10 mouse cellular contexts compared by ENCODE assay signal in genomic region chr6:87323381-87323780, GRCm38 (mm10). TPM values are rescaled to one million over a fixed set of nuclear protein-coding genes. Genes with fewer than 3 reads are reported as not detected.
DNase-seq lines count a peak whose midpoint lies in the region; ATAC-seq lines count a peak whose summit lies in the region.
"Had no signal": no experiment of that assay in that cellular context is flagged by ENCODE, and none has a peak within 500 bp of the region (broad histone marks: within the 10 kb centered on the region; RNA-seq: fewer than 3 reads in every experiment).

No protein-coding gene starts in this region.

- H3K4me2 ChIP-seq in forebrain, embryonic 11.5 days (ENCODE audit: low read depth, low read length, severe bottlenecking), result no peak overlapping the region
- H3K4me2 ChIP-seq: hindbrain, embryonic 15.5 days; midbrain, embryonic 12.5 days had no signal

- 75% methylated on average over 2 of the region's 2 CpGs for WGBS in heart, embryonic 10.5 days
- WGBS in forebrain, embryonic 11.5 days, result 88% methylated on average over 2 of the region's 2 CpGs

- ATAC-seq in forebrain, embryonic 11.5 days (replicated peaks; ENCODE audit: low FRiP score), result no peak

- H3K4me3 ChIP-seq in heart, embryonic 10.5 days, result no peak overlapping the region
- H3K4me3 ChIP-seq in forebrain, embryonic 11.5 days (ENCODE audit: low read depth, low read length), result no peak overlapping the region
- H3K4me3 ChIP-seq: hindbrain, embryonic 15.5 days; midbrain, embryonic 12.5 days had no signal

- H3K9me3 ChIP-seq in heart, embryonic 10.5 days, result no peaks in the 10 kb centered on the region
- H3K9me3 ChIP-seq in forebrain, embryonic 11.5 days (ENCODE audit: control insufficient read depth, low read length), result no peaks in the 10 kb centered on the region
- H3K9me3 ChIP-seq: hindbrain, embryonic 15.5 days; midbrain, embryonic 12.5 days had no signal

- no peaks in the 10 kb centered on the region for H3K36me3 ChIP-seq in heart, embryonic 10.5 days
- no peaks in the 10 kb centered on the region for H3K36me3 ChIP-seq in forebrain, embryonic 11.5 days (ENCODE audit: control insufficient read depth, insufficient read depth, low read length)
- H3K36me3 ChIP-seq: hindbrain, embryonic 15.5 days; midbrain, embryonic 12.5 days had no signal

- no peaks in the 10 kb centered on the region for H3K27me3 ChIP-seq in heart, embryonic 10.5 days (ENCODE audit: insufficient read depth, poor library complexity, severe bottlenecking)
- H3K27me3 ChIP-seq in forebrain, embryonic 11.5 days (ENCODE audit: control insufficient read depth, insufficient read depth, low read length), result no peaks in the 10 kb centered on the region
- H3K27me3 ChIP-seq: hindbrain, embryonic 15.5 days; midbrain, embryonic 12.5 days had no signal

- DNase-seq in heart, postnatal 4 days, result peak; percentile 62
- DNase-seq in heart, embryonic 10.5 days (ENCODE audit: low spot score), result no peak
- peak; percentile 78 to 84 for DNase-seq in B cell, adult 2 months
- DNase-seq in T-cell, adult 2 months (ENCODE audit: low spot score), result peak; percentile 41
- DNase-seq in kidney, postnatal 14 days, result peak; percentile 45
- DNase-seq in spleen, postnatal 36 days (ENCODE audit: low spot score in 2 of 2), result peak; percentile 31 to 46
- DNase-seq in forebrain, embryonic 11.5 days (ENCODE audit: low spot score), result no peak
- DNase-seq in ovary, adult 18-20 months (ENCODE audit: low spot score), result no peak

- no peak overlapping the region for H3K9ac ChIP-seq in forebrain, embryonic 11.5 days (ENCODE audit: low read length)
- H3K9ac ChIP-seq: hindbrain, embryonic 15.5 days; midbrain, embryonic 12.5 days had no signal

- H3K27ac ChIP-seq in heart, embryonic 10.5 days, result no peak overlapping the region
- H3K27ac ChIP-seq in forebrain, embryonic 11.5 days (ENCODE audit: low read depth, low read length), result no peak overlapping the region
- H3K27ac ChIP-seq: hindbrain, embryonic 15.5 days; midbrain, embryonic 12.5 days had no signal

- H3K4me1 ChIP-seq in heart, embryonic 10.5 days, result peaks cover 7% of the 10 kb centered on the region
- no peaks in the 10 kb centered on the region for H3K4me1 ChIP-seq in forebrain, embryonic 11.5 days (replicated peaks; ENCODE audit: control insufficient read depth, insufficient read depth, low read length)
- H3K4me1 ChIP-seq: midbrain, embryonic 12.5 days had no signal

RNA-seq across cellular contexts. Expression of gene Antxr1, which starts 12.2 kb away (rescaled TPM):
- total RNA-seq in heart, postnatal 4 days (2021), result 10 to 100 TPM; 32.9 to 34.0 TPM
- 1.8 and 3.8 TPM in 2 replicates for polyA plus RNA-seq in heart, embryonic 10.5 days (2016; fragmentation: Nextera tagmentation; extraction: Ambion mirVana)
- 5.8 and 7.4 TPM in 2 replicates for polyA plus RNA-seq in forebrain, embryonic 11.5 days (2014; fragmentation: Nextera tagmentation; extraction: Ambion mirVana)

RNA-seq across cellular contexts. Expression of gene Gkn1, which starts 27.4 kb away (rescaled TPM):
- under 1 TPM in 1 of 2 experiments, not detected in 1; 0.21 TPM for total RNA-seq in heart, postnatal 4 days (2021)
- not detected in 2 replicates for polyA plus RNA-seq in heart, embryonic 10.5 days (2016; fragmentation: Nextera tagmentation; extraction: Ambion mirVana)
- not detected in 2 replicates for polyA plus RNA-seq in forebrain, embryonic 11.5 days (2014; fragmentation: Nextera tagmentation; extraction: Ambion mirVana)
- polyA plus RNA-seq: hindbrain, embryonic 15.5 days; midbrain, embryonic 12.5 days had no signal

RNA-seq across cellular contexts. Expression of gene Gkn2, which starts 49.8 kb away (rescaled TPM):
- total RNA-seq in heart, postnatal 4 days (2021), result not detected
- not detected in 2 replicates for polyA plus RNA-seq in heart, embryonic 10.5 days (2016; fragmentation: Nextera tagmentation; extraction: Ambion mirVana)
- polyA plus RNA-seq in forebrain, embryonic 11.5 days (2014; fragmentation: Nextera tagmentation; extraction: Ambion mirVana), result not detected in 2 replicates
- polyA plus RNA-seq: hindbrain, embryonic 15.5 days; midbrain, embryonic 12.5 days had no signal

Comparison
In these comparisons a context has a peak if more than half of its experiments do, and no peak if none do; other contexts are left out.
1. DNase-seq: peak in heart, postnatal 4 days (single experiment), B cell, adult 2 months (2 of 2), T-cell, adult 2 months (single experiment), kidney, postnatal 14 days (single experiment) and spleen, postnatal 36 days (2 of 2); none in heart, embryonic 10.5 days (single experiment), forebrain, embryonic 11.5 days (single experiment) and ovary, adult 18-20 months (single experiment).